Mouse (Mus musculus) cortical plate, adult 2 months (tissue): Measurements from ENCODE around the gene Pard3b. TPM values are rescaled to one million over a fixed set of nuclear protein-coding genes. Genes with fewer than 3 reads are reported as not detected.

ENCODE experiments used
- H3K27ac ChIP-seq: fragments of 200-500 bp; 2 replicates; pipeline ENCODE4 v1.5.1; 2012; ENCODE audit warnings: low read length, control low read depth, inconsistent platforms; ENCODE audit not compliant: insufficient read depth
- H3K4me1 ChIP-seq: fragments of 200-500 bp; 2 replicates; pipeline ENCODE4 v1.6.1; 2011; ENCODE audit warnings: low read length; ENCODE audit not compliant: control insufficient read depth, insufficient read depth
- H3K4me3 ChIP-seq: fragments of 200-500 bp; 2 replicates; pipeline ENCODE4 v1.5.1; 2011; ENCODE audit warnings: mild to moderate bottlenecking, low read length, control low read depth; ENCODE audit not compliant: insufficient read depth
- CTCF ChIP-seq: fragments of 200-500 bp; IDR thresholded peaks from 2 replicates; pipeline ENCODE4 v1.5.1; 2011; ENCODE audit warnings: mild to moderate bottlenecking, control low read depth, low read length; ENCODE audit not compliant: insufficient read depth; ENCODE audit errors: extremely low read depth
- POLR2A ChIP-seq: fragments of 200-500 bp; IDR thresholded peaks from 2 replicates; pipeline ENCODE4 v1.6.1; 2011; ENCODE audit warnings: mild to moderate bottlenecking, low read length, control low read depth; ENCODE audit not compliant: insufficient read depth; ENCODE audit errors: extremely low read depth
- polyA plus RNA-seq: library from polyadenylated mRNA; depleted of rRNA; stranded (reverse); fragments of >200 nt; gene quantifications from 2 replicates; pipeline ENCODE4 v1.2.3, GENCODE M21; 2012

Gene Pard3b
- polyA plus RNA-seq, 1 experiment, result 1.3 TPM

- TF ChIP-seq CTCF (no peak), POLR2A (no peak)
- H3K27ac ChIP-seq, result no peak overlapping the region
- no peak overlapping the region for H3K4me3 ChIP-seq
- H3K4me1 ChIP-seq, result peaks cover 2% of the 10 kb centered on the region; the same call in 1 of the 2 replicates
Observed at GRCm38 (mm10) chr1:62398261-62398660, 759.6 kb downstream of the Pard3b start.

- Histone ChIP-seq H3K4me1 (peaks cover 2% of the 10 kb centered on the region; the same call in 1 of the 2 replicates), H3K4me3 (no peak overlapping the region), H3K27ac (no peak overlapping the region)
- TF ChIP-seq POLR2A (no peak), CTCF (no peak)
Observed at GRCm38 (mm10) chr1:62398738-62399137, 760.1 kb downstream of the Pard3b start.

GRCm38 (mm10) chr1:62405061-62405460, 766.4 kb downstream of the Pard3b start:
- TF ChIP-seq POLR2A (no peak), CTCF (no peak)
- Histone ChIP-seq H3K4me3 (no peak overlapping the region), H3K4me1 (no peaks in the 10 kb centered on the region), H3K27ac (no peak overlapping the region)

GRCm38 (mm10) chr1:62411368-62411767, 772.7 kb downstream of the Pard3b start:
- Histone ChIP-seq H3K27ac (no peak overlapping the region), H3K4me3 (no peak overlapping the region)
- TF ChIP-seq POLR2A (no peak), CTCF (no peak)

GRCm38 (mm10) chr1:62412019-62412418, 773.4 kb downstream of the Pard3b start:
- H3K27ac ChIP-seq, result no peak overlapping the region
- no peak overlapping the region for H3K4me3 ChIP-seq
- TF ChIP-seq POLR2A (no peak), CTCF (no peak)
- H3K4me1 ChIP-seq, result no peaks in the 10 kb centered on the region

More at GRCm38 (mm10) chr1:62411368-62411767, 772.7 kb downstream of the Pard3b start:
- H3K4me1 ChIP-seq, result no peaks in the 10 kb centered on the region

GRCm38 (mm10) chr1:62412988-62413387, 774.4 kb downstream of the Pard3b start:
- no peak overlapping the region for H3K4me3 ChIP-seq
- H3K4me1 ChIP-seq, result no peaks in the 10 kb centered on the region
- TF ChIP-seq CTCF (no peak), POLR2A (no peak)
- no peak overlapping the region for H3K27ac ChIP-seq

GRCm38 (mm10) chr1:62414521-62414920, 775.9 kb downstream of the Pard3b start:
- Histone ChIP-seq H3K4me3 (no peak overlapping the region), H3K4me1 (no peaks in the 10 kb centered on the region), H3K27ac (no peak overlapping the region)
- TF ChIP-seq CTCF (no peak), POLR2A (no peak)

GRCm38 (mm10) chr1:62416627-62417374, 778.2 kb downstream of the Pard3b start:
- TF ChIP-seq POLR2A, result no peak
- no peak for TF ChIP-seq CTCF
- Histone ChIP-seq H3K4me3 (no peak overlapping the region), H3K4me1 (no peaks in the 10 kb centered on the region), H3K27ac (no peak overlapping the region)

- H3K4me3 ChIP-seq, result no peak overlapping the region
- TF ChIP-seq POLR2A (no peak), CTCF (no peak)
- H3K4me1 ChIP-seq, result no peaks in the 10 kb centered on the region
- H3K27ac ChIP-seq, result no peak overlapping the region
Observed at GRCm38 (mm10) chr1:62422896-62423650, 784.4 kb downstream of the Pard3b start.
